Mouse (Mus musculus): ENCODE measurements at regions not wholly inside any gene's neighbourhood (a gene's known extent, or its start where the extent isn't known, plus 50 kb on each side); places are given as distances from the start of the nearest gene placed in this dataset.

DNA sequence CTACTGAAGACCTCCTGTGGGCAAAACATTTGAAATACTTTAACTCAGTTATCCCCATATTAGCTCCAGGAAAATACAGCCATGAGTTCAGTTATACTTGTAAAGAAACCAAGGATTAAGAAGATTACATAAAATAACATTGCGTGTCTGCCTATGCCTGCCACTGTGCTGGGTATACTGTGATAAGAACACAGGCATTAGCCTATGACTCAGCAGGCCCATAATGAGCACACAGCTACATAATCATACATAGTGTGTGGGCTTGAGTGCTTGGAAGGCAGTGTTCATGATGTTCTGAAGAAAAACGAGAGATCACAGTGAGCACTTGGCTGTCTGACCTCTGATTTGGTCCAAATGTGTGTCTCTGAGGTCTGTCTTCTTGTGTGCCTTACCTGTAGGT, 101.3 kb upstream of the Plpp4 start:
- TF ChIP-seq CTCF (IDR thresholded peaks at IDR 0.05; ENCODE audit: borderline replicate concordance, insufficient read depth, low read depth, low read length) (no peak), POLR2A (IDR thresholded peaks at IDR 0.05; ENCODE audit: borderline replicate concordance, insufficient read depth, low read length) (no peak)

All from cerebellum, adult 2 months (tissue).